Mouse (Mus musculus) forebrain, embryonic 10.5 days (tissue): Measurements from ENCODE around the gene Fgf9. TPM values are rescaled to one million over a fixed set of nuclear protein-coding genes. Genes with fewer than 3 reads are reported as not detected.
A peak's percentile ranks its signal among the peaks of the same experiment; 100 is the strongest.

ENCODE experiments used
- DNase-seq: peaks from one replicate; pipeline ENCODE4 v3.0.0-alpha.2; 2017; ENCODE audit warnings: low spot score; ENCODE audit errors: extremely low spot score
- H3K27ac ChIP-seq: fragments of 300-500 bp; sonication (generic); 2 replicates; pipeline ENCODE4 v1.5.1; 2016; ENCODE audit warnings: mild to moderate bottlenecking
- H3K27me3 ChIP-seq: fragments of 300-500 bp; sonication (generic); 2 replicates; pipeline ENCODE4 v1.6.1; 2016; ENCODE audit warnings: mild to moderate bottlenecking; ENCODE audit not compliant: poor library complexity, severe bottlenecking
- H3K36me3 ChIP-seq: fragments of 300-500 bp; sonication (generic); replicated peaks from 2 replicates; pipeline ENCODE4 v1.6.1; 2016; ENCODE audit warnings: mild to moderate bottlenecking, moderate library complexity
- H3K4me1 ChIP-seq: fragments of 300-500 bp; sonication (generic); 2 replicates; pipeline ENCODE4 v1.6.1; 2016
- H3K4me3 ChIP-seq: fragments of 300-500 bp; sonication (generic); 2 replicates; pipeline ENCODE4 v1.5.1; 2016; ENCODE audit warnings: mild to moderate bottlenecking, moderate library complexity
- H3K9me3 ChIP-seq: fragments of 300-500 bp; sonication (generic); 2 replicates; pipeline ENCODE4 v1.6.1; 2016; ENCODE audit warnings: mild to moderate bottlenecking, moderate library complexity
- WGBS: fragments of 180-500 bp; shearing (Covaris S2); methylation state at CpG from one replicate; pipeline ENCODE4 v1.1.7; 2016; 5-methylcytosine and 5-hydroxymethylcytosine counted together
- polyA plus RNA-seq: library from polyadenylated mRNA; unstranded; fragments of >200 nt; fragmentation: Nextera tagmentation; extraction: Ambion mirVana; gene quantifications from 2 replicates; pipeline ENCODE4 v1.2.1, GENCODE M21; 2016

The Fgf9 gene
- polyA plus RNA-seq, 1 experiment from 2014 or later, result 2.1 TPM

DNA sequence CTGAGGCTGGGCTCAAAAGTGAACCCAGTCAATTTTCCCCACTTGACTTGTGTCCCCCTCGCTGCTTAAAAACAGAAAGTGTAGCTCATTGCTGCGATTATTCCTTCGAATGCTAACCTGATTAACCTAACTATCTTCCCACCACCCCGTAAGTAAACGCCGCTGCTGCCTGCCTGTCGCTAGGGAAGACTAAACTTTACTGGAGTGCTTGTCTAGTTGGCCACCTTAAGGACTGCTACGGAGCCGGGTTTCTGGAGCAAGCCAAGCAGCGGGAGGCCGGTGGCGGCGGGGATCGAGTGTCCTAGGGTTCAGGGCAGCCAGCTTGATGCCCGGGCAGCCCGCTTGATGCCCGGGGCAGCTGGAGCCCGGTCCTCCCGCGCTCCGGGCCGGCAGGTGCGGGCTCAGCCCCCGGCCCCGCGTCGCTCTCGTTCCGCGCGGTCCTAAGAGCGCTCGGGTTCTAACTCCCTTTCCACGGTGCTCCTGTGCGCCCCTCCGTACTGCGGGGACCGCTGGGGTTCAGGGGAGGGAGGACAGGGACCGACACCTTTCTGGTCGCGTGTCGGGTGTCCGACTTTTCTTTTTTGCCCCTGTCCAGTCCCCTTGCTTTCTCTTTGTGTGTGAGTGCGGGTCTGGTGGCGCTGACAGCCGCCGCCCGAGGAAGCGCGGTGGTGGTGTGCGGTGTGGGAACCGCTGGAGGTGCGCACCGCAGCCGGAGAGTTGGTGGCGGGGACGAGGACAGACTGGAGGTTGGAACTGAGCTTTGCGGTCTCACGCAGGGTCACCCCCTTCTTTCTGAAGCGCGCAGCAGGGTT is 4.5 kb downstream of the Fgf9 start:
- no peaks in the 10 kb centered on the region for H3K36me3 ChIP-seq
- peak; percentile 55 for DNase-seq
- no peaks in the 10 kb centered on the region for H3K9me3 ChIP-seq
- H3K27me3 ChIP-seq, result peaks cover 99% of the 10 kb centered on the region
- H3K4me3 ChIP-seq, result peak overlapping the region; percentile 66
- WGBS, result under 1% methylated on average over 61 of the region's 61 CpGs
- peaks cover 70% of the 10 kb centered on the region for H3K4me1 ChIP-seq
- H3K27ac ChIP-seq, result peak overlapping the region; percentile 74

- DNase-seq, result peak; percentile 57
- H3K4me3 ChIP-seq, result peak overlapping the region; percentile 66
- no peaks in the 10 kb centered on the region for H3K36me3 ChIP-seq
- peak overlapping the region; percentile 74 for H3K27ac ChIP-seq
- peaks cover 63% of the 10 kb centered on the region for H3K4me1 ChIP-seq
- no peaks in the 10 kb centered on the region for H3K9me3 ChIP-seq
- 0% methylated on average over 31 of the region's 31 CpGs for WGBS
- peaks cover 92% of the 10 kb centered on the region for H3K27me3 ChIP-seq
Measured at GRCm38 (mm10) chr14:58075433-58076029, 5.2 kb downstream of the Fgf9 start.

GRCm38 (mm10) chr14:58076030-58076521 is 5.7 kb downstream of the Fgf9 start:
- Histone ChIP-seq H3K4me1 (peaks cover 58% of the 10 kb centered on the region), H3K4me3 (peak overlapping the region; percentile 66), H3K27me3 (peaks cover 86% of the 10 kb centered on the region), H3K9me3 (no peaks in the 10 kb centered on the region), H3K27ac (peak overlapping the region; percentile 53; the same call in 1 of the 2 replicates), H3K36me3 (no peaks in the 10 kb centered on the region)
- WGBS, result under 1% methylated on average over 40 of the region's 40 CpGs
- DNase-seq, result peak; percentile 54

- no peak for DNase-seq
- H3K9me3 ChIP-seq, result no peaks in the 10 kb centered on the region
- peak overlapping the region; percentile 53; the same call in 1 of the 2 replicates for H3K27ac ChIP-seq
- no peaks in the 10 kb centered on the region for H3K36me3 ChIP-seq
- peak overlapping the region; percentile 66 for H3K4me3 ChIP-seq
- peaks cover 79% of the 10 kb centered on the region for H3K27me3 ChIP-seq
- WGBS, result 5% methylated on average over 14 of the region's 14 CpGs
- H3K4me1 ChIP-seq, result peaks cover 50% of the 10 kb centered on the region
Measured at GRCm38 (mm10) chr14:58076726-58077255, 6.4 kb downstream of the Fgf9 start.

DNA sequence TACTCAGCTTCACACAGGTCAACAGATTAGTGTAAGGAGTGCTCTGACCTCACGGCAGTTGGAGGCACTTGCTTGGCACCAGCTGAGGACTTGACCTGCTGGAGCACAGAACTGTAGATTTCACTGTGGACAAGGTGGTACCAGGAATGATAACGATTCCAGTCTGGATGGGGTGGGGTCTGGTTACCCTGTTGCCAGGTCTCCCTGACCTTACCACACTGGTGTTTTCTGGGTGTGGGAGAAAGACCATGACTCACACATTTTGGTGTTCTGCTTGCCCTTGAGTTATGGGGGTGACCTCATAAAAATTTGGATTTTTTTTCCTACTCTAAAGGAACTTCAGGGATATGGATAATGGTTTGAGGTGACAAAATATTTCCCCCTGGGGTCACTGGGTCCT is 9.1 kb downstream of the Fgf9 start:
- Histone ChIP-seq H3K27ac (no peak overlapping the region), H3K4me3 (no peak overlapping the region), H3K36me3 (no peaks in the 10 kb centered on the region), H3K9me3 (no peaks in the 10 kb centered on the region), H3K4me1 (peaks cover 24% of the 10 kb centered on the region), H3K27me3 (peaks cover 52% of the 10 kb centered on the region)
- 77% methylated on average over 2 of the region's 2 CpGs for WGBS
- no peak for DNase-seq

GRCm38 (mm10) chr14:58081955-58082354 is 11.6 kb downstream of the Fgf9 start:
- 75% methylated on average over 1 of the region's 1 CpGs for WGBS
- no peaks in the 10 kb centered on the region for H3K36me3 ChIP-seq

DNA sequence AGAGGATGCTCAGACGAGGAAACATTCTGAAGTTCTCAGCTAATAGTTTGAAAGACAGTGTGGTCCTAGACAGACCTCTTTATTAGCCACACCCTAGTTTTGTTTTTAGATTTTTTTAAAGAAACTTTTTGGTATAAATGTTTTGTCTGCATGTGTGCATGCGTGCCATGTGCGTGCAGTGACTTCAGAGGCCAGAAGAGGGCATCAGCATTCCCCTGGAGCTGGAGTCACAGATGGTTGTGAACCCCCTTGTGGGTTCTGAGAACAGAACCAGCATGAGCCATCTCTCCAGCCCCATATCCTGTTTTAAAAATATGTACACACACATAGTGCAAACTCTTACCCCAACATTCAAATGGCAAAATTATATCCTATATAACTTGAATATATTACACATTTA is 13.9 kb downstream of the Fgf9 start:
- DNase-seq, result no peak

More at GRCm38 (mm10) chr14:58081955-58082354, 11.6 kb downstream of the Fgf9 start:
- Histone ChIP-seq H3K9me3 (no peaks in the 10 kb centered on the region), H3K4me1 (no peaks in the 10 kb centered on the region), H3K27ac (no peak overlapping the region), H3K27me3 (peaks cover 27% of the 10 kb centered on the region), H3K4me3 (no peak overlapping the region)
- no peak for DNase-seq

GRCm38 (mm10) chr14:58087326-58087725 is 17.0 kb downstream of the Fgf9 start:
- Histone ChIP-seq H3K27ac (no peak overlapping the region), H3K4me3 (no peak overlapping the region)
- WGBS, result 45% methylated on average over 4 of the region's 4 CpGs

More for the DNA sequence above, 13.9 kb downstream of the Fgf9 start:
- peaks cover 10% of the 10 kb centered on the region for H3K4me1 ChIP-seq
- 92% methylated on average over 3 of the region's 3 CpGs for WGBS
- peaks cover 14% of the 10 kb centered on the region for H3K27me3 ChIP-seq
- H3K27ac ChIP-seq, result no peak overlapping the region
- no peaks in the 10 kb centered on the region for H3K9me3 ChIP-seq
- no peak overlapping the region for H3K4me3 ChIP-seq
- no peaks in the 10 kb centered on the region for H3K36me3 ChIP-seq

DNA sequence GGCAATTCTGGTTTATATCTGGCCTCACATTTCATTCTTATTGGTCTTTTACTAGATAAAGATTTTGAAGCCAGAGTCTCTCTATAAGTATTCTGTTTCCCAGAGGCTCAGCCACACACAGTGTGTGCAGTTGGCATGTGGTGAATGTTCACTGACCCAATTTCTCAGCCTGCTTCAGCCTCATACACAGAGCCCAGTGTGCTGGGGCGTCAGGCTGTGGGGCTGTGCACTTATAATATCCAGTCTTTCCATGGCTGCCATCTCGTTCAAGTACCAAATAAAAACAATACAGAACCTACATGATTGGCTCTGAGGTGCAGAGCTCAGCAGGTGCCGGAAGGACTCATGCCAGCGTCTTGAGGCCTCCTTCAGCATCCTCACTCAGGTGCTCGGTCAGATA is 19.1 kb downstream of the Fgf9 start:
- H3K9me3 ChIP-seq, result no peaks in the 10 kb centered on the region
- peaks cover 10% of the 10 kb centered on the region; the same call in 1 of the 2 replicates for H3K27me3 ChIP-seq
- no peaks in the 10 kb centered on the region for H3K36me3 ChIP-seq
- no peak overlapping the region for H3K4me3 ChIP-seq
- H3K4me1 ChIP-seq, result peaks cover 10% of the 10 kb centered on the region
- WGBS, result 88% methylated on average over 5 of the region's 5 CpGs
- H3K27ac ChIP-seq, result no peak overlapping the region
- DNase-seq, result no peak

More at GRCm38 (mm10) chr14:58087326-58087725, 17.0 kb downstream of the Fgf9 start:
- Histone ChIP-seq H3K36me3 (no peaks in the 10 kb centered on the region), H3K9me3 (no peaks in the 10 kb centered on the region), H3K27me3 (peaks cover 10% of the 10 kb centered on the region; the same call in 1 of the 2 replicates), H3K4me1 (peaks cover 10% of the 10 kb centered on the region)
- no peak for DNase-seq

GRCm38 (mm10) chr14:58091321-58091720 is 21.0 kb downstream of the Fgf9 start:
- no peak for DNase-seq
- Histone ChIP-seq H3K27me3 (peaks cover 10% of the 10 kb centered on the region; the same call in 1 of the 2 replicates), H3K27ac (no peak overlapping the region), H3K9me3 (no peaks in the 10 kb centered on the region), H3K36me3 (no peaks in the 10 kb centered on the region), H3K4me3 (no peak overlapping the region), H3K4me1 (peaks cover 13% of the 10 kb centered on the region)
- 86% methylated on average over 10 of the region's 10 CpGs for WGBS

- H3K27ac ChIP-seq, result no peak overlapping the region
- peaks cover 3% of the 10 kb centered on the region; the same call in 1 of the 2 replicates for H3K4me1 ChIP-seq
- H3K36me3 ChIP-seq, result no peaks in the 10 kb centered on the region
- H3K9me3 ChIP-seq, result no peaks in the 10 kb centered on the region
- DNase-seq, result no peak
- H3K4me3 ChIP-seq, result no peak overlapping the region
- WGBS, result 92% methylated on average over 8 of the region's 8 CpGs
- no peaks in the 10 kb centered on the region for H3K27me3 ChIP-seq
Measured at GRCm38 (mm10) chr14:58099599-58099998, 29.3 kb downstream of the Fgf9 start.

DNA sequence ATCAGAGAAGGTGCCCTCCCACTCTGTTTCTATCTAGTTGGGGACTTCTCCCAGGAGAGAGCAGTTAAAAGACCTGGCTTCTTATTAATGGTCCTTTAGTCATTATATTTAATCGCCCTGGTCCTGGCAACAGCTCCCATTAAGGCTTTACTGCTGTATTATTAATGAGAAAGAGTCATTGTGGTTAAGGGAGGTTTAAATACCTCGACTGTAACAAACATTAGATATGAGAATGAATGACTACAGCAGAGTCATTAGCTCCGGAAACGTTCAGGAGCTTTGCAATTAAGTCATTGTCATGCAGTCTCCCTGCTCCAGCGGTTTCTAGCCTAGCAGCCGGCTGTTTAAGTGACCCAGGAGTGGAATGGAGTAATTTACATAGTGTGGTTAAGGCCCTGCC is 31.0 kb downstream of the Fgf9 start:
- no peaks in the 10 kb centered on the region for H3K36me3 ChIP-seq
- no peak overlapping the region for H3K27ac ChIP-seq
- no peaks in the 10 kb centered on the region for H3K27me3 ChIP-seq
- no peaks in the 10 kb centered on the region for H3K9me3 ChIP-seq
- WGBS, result 17% methylated on average over 6 of the region's 6 CpGs
- DNase-seq, result no peak
- H3K4me3 ChIP-seq, result no peak overlapping the region
- H3K4me1 ChIP-seq, result no peaks in the 10 kb centered on the region

GRCm38 (mm10) chr14:58104266-58104665 is 33.9 kb downstream of the Fgf9 start:
- 68% methylated on average over 8 of the region's 8 CpGs for WGBS
- Histone ChIP-seq H3K4me1 (no peaks in the 10 kb centered on the region), H3K27me3 (no peaks in the 10 kb centered on the region), H3K9me3 (no peaks in the 10 kb centered on the region), H3K4me3 (no peak overlapping the region), H3K27ac (no peak overlapping the region), H3K36me3 (no peaks in the 10 kb centered on the region)
- DNase-seq, result no peak
